13 mouse cellular contexts compared by ENCODE assay signal in genomic region chr7:72738324-72738944, GRCm38 (mm10).
A peak's percentile ranks its signal among the peaks of the same experiment; 100 is the strongest.
DNase-seq lines count a peak whose midpoint lies in the region; ATAC-seq lines count a peak whose summit lies in the region.
"Had no signal": no experiment of that assay in that cellular context is flagged by ENCODE, and none has a peak within 500 bp of the region (broad histone marks: within the 10 kb centered on the region; RNA-seq: fewer than 3 reads in every experiment).

No protein-coding gene starts in this region.

- intact Hi-C loops in gastrocnemius, postnatal 36 days (cut with DNase I), result no loop called here

- peak overlapping the region; percentile 55; the same call in 1 of the 2 replicates for H3K27ac ChIP-seq in forebrain, embryonic 14.5 days (ENCODE audit: low read depth, low read length)
- H3K27ac ChIP-seq in limb, embryonic 13.5 days, result no peak overlapping the region; the same call in 1 of the 2 replicates
- no peak overlapping the region for H3K27ac ChIP-seq in neural tube, embryonic 12.5 days
- H3K27ac ChIP-seq in heart, embryonic 12.5 days (ENCODE audit: poor library complexity, severe bottlenecking), result no peak overlapping the region
- H3K27ac ChIP-seq: embryonic facial prominence, embryonic 12.5 days; heart, embryonic 13.5 days; liver, embryonic 14.5 days had no signal

- H3K4me1 ChIP-seq in forebrain, embryonic 14.5 days (ENCODE audit: control insufficient read depth, insufficient read depth, low read length), result peaks cover 6% of the 10 kb centered on the region
- peaks cover 15% of the 10 kb centered on the region for H3K4me1 ChIP-seq in limb, embryonic 13.5 days
- H3K4me1 ChIP-seq in neural tube, embryonic 12.5 days, result peaks cover 15% of the 10 kb centered on the region
- H3K4me1 ChIP-seq in heart, embryonic 12.5 days (replicated peaks), result no peaks in the 10 kb centered on the region
- H3K4me1 ChIP-seq: heart, embryonic 13.5 days; megakaryocyte, embryonic 14.5 days had no signal

- H3K9ac ChIP-seq in forebrain, embryonic 14.5 days (ENCODE audit: low read length), result no peak overlapping the region
- no peak overlapping the region for H3K9ac ChIP-seq in limb, embryonic 13.5 days
- no peak overlapping the region for H3K9ac ChIP-seq in neural tube, embryonic 12.5 days
- H3K9ac ChIP-seq in heart, embryonic 12.5 days, result no peak overlapping the region
- H3K9ac ChIP-seq: embryonic facial prominence, embryonic 12.5 days; heart, embryonic 13.5 days; liver, embryonic 14.5 days had no signal

- DNase-seq in embryo, embryonic 10.5 days (ENCODE audit: low spot score), result peak; percentile 50
- peak; percentile 50 for DNase-seq in forebrain, embryonic 14.5 days (ENCODE audit: low spot score)
- no peak for DNase-seq in gastrocnemius, postnatal 36 days
- no peak for DNase-seq in heart, postnatal 4 days
- DNase-seq: kidney, adult 18-20 months; layer of hippocampus, adult 9-11 months had no signal

- H3K36me3 ChIP-seq in forebrain, embryonic 14.5 days (ENCODE audit: control insufficient read depth, insufficient read depth, low read length), result no peaks in the 10 kb centered on the region
- no peaks in the 10 kb centered on the region for H3K36me3 ChIP-seq in limb, embryonic 13.5 days
- no peaks in the 10 kb centered on the region for H3K36me3 ChIP-seq in neural tube, embryonic 12.5 days
- no peaks in the 10 kb centered on the region for H3K36me3 ChIP-seq in heart, embryonic 12.5 days
- H3K36me3 ChIP-seq: embryonic facial prominence, embryonic 12.5 days; heart, embryonic 13.5 days had no signal

- no peaks in the 10 kb centered on the region for H3K9me3 ChIP-seq in forebrain, embryonic 14.5 days (replicated peaks; ENCODE audit: control insufficient read depth, low read length)
- H3K9me3 ChIP-seq in limb, embryonic 13.5 days, result no peaks in the 10 kb centered on the region
- H3K9me3 ChIP-seq in neural tube, embryonic 12.5 days, result no peaks in the 10 kb centered on the region
- H3K9me3 ChIP-seq in heart, embryonic 12.5 days (replicated peaks), result no peaks in the 10 kb centered on the region
- H3K9me3 ChIP-seq: embryonic facial prominence, embryonic 12.5 days; heart, embryonic 13.5 days had no signal

- no peaks in the 10 kb centered on the region for H3K27me3 ChIP-seq in forebrain, embryonic 14.5 days (replicated peaks; ENCODE audit: control insufficient read depth, insufficient read depth, low read length)
- no peaks in the 10 kb centered on the region for H3K27me3 ChIP-seq in limb, embryonic 13.5 days
- H3K27me3 ChIP-seq in neural tube, embryonic 12.5 days (replicated peaks), result no peaks in the 10 kb centered on the region
- H3K27me3 ChIP-seq in heart, embryonic 12.5 days (replicated peaks), result no peaks in the 10 kb centered on the region
- H3K27me3 ChIP-seq: embryonic facial prominence, embryonic 12.5 days; heart, embryonic 13.5 days; megakaryocyte, embryonic 14.5 days had no signal

- WGBS in forebrain, embryonic 14.5 days, result 45% methylated on average over 13 of the region's 13 CpGs
- WGBS in limb, embryonic 13.5 days, result 33% methylated on average over 13 of the region's 13 CpGs
- 24% methylated on average over 13 of the region's 13 CpGs for WGBS in neural tube, embryonic 12.5 days
- WGBS in heart, embryonic 12.5 days, result 77% methylated on average over 13 of the region's 13 CpGs

- ATAC-seq in forebrain, embryonic 14.5 days, result peak; percentile 74
- ATAC-seq in limb, embryonic 13.5 days (ENCODE audit: low FRiP score, low read depth), result peak; percentile 58; the same call in 1 of the 2 replicates
- ATAC-seq in neural tube, embryonic 12.5 days (ENCODE audit: low FRiP score, low read depth), result peak; percentile 87
- ATAC-seq in heart, embryonic 12.5 days (ENCODE audit: insufficient number of reproducible peaks, low FRiP score), result no peak

- no peak overlapping the region for H3K4me2 ChIP-seq in forebrain, embryonic 14.5 days (ENCODE audit: low read length)
- H3K4me2 ChIP-seq in limb, embryonic 13.5 days (replicated peaks), result no peak overlapping the region
- H3K4me2 ChIP-seq in neural tube, embryonic 12.5 days (replicated peaks), result no peak overlapping the region
- H3K4me2 ChIP-seq in heart, embryonic 12.5 days, result no peak overlapping the region
- H3K4me2 ChIP-seq: embryonic facial prominence, embryonic 12.5 days; heart, embryonic 13.5 days had no signal

- no peak overlapping the region for H3K4me3 ChIP-seq in forebrain, embryonic 14.5 days (ENCODE audit: low read depth, low read length)
- no peak overlapping the region for H3K4me3 ChIP-seq in limb, embryonic 13.5 days
- no peak overlapping the region for H3K4me3 ChIP-seq in neural tube, embryonic 12.5 days
- H3K4me3 ChIP-seq in heart, embryonic 12.5 days, result no peak overlapping the region
- H3K4me3 ChIP-seq: embryonic facial prominence, embryonic 12.5 days; heart, embryonic 13.5 days; megakaryocyte, embryonic 14.5 days had no signal

Comparison
In these comparisons a context has a peak if more than half of its experiments do, and no peak if none do; other contexts are left out.
1. DNase-seq: peak in embryo, embryonic 10.5 days (single experiment) and forebrain, embryonic 14.5 days (single experiment); none in gastrocnemius, postnatal 36 days (0 of 2) and heart, postnatal 4 days (single experiment).